Mouse (Mus musculus) retina, postnatal 7 days (tissue): ENCODE data around the gene Cxcl17.
"Not testable (repeated sequence)": the region's sequence is repeated elsewhere in the genome, so short reads cannot be mapped to it uniquely, and the experiment has no call there.

Experiments
- DNase-seq: peaks from one replicate; pipeline ENCODE4 v3.0.0-alpha.2; 2012; ENCODE audit warnings: low read depth, low spot score

Cxcl17 gene

DNA sequence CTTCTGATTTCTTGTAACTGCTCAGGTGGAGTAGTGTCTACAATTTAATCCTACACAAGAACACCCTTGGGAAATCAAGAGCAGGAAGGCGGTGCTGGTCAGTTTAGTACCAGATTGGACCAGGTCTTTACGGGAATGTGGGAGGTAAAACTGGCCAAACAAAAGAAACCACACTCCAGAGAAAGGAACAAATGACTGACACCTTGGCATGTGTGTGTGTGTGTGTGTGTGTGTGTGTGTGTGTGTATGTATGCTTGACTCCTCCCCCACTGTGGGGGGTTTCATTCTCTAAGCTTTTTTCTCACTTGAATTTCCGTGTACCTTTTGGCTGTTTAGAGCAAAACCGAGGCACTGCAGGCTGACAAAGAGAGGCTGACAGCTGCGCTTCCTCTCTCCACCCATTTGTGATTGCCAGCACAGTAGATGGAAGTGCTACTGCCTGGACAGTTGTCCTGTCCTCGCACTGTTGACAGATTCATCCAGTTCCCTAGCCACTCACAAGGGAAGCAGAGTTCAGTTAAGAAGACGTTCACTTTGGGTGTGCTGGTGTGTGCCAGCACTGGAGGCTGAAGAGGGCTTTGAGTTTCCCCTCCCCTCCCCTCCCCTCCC, at the start of gene Cxcl17:
TSS of gene Cxcl17 (minus strand) at position 54 of the 609 bp plus-strand sequence.
- DNase-seq, result no peak

DNA sequence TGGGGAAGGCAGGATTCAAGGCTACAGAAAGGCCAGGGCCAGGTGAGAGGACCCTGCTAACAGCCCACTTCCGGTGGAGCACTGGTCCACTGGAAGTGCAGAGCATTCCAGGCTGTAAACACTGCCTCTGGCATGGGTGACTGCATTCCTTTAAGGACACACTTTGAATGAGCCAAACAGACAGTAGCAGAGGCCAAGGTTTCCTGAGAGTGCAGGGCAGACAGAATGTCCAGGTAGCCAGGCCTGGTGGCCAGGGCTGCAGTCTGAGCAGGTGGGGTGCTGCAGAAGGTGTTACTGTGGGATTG, 49.3 kb upstream of the Cxcl17 start:
- not testable (repeated sequence) for DNase-seq

DNA sequence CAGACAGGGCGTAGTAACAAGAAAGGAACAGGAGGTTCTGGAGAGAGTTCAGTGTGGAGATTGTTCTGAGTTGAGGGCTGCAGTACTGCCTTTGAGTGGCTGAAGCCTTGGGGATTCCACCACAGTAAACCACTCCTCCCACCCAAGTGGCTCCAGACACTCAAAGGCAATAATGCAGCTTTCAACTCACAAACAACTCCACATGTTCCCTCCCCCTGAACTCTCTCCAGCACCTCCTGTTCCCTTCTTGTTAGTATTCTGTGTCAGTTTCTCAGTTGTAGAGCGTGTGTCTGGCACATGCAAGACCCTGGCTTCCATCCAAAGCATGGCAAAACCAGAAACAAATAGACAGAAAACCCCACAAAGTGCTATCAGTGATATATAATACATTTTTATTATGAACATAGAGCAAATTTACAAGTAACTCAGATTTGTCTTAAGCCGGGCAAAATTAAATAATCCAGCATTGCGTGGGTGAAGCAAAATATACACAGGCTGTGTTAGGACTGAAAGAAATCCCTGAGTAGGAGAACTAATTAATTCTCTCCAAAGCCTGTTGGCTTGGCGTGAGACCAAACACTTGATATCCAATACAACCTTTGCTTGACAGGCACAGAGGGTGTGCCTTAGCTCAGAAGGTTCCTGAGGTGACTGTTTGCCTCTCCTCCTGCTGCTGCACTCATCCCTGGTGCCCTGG, 48.8 kb upstream of the Cxcl17 start:
- not testable (repeated sequence) for DNase-seq

DNA sequence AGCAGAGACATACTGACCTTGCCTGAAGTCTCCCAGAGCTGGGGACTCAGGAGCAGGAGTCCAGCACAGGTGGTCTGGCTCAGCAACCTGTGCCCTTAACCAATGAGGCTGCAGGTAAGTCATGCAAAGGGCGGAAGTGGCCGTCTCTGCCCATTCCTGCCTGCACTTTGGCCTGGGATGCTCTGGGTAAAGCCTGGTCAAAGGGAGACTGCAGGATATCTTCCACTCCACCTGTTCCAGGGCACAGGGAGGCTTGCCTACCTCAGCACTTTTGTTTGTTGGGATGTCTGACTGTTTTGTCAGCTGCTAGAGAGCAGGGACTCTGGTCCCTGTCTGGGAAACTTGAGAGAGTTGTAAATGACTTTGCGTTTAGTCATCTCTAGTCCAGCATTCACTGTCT, 39.4 kb upstream of the Cxcl17 start:
- no peak for DNase-seq

DNA sequence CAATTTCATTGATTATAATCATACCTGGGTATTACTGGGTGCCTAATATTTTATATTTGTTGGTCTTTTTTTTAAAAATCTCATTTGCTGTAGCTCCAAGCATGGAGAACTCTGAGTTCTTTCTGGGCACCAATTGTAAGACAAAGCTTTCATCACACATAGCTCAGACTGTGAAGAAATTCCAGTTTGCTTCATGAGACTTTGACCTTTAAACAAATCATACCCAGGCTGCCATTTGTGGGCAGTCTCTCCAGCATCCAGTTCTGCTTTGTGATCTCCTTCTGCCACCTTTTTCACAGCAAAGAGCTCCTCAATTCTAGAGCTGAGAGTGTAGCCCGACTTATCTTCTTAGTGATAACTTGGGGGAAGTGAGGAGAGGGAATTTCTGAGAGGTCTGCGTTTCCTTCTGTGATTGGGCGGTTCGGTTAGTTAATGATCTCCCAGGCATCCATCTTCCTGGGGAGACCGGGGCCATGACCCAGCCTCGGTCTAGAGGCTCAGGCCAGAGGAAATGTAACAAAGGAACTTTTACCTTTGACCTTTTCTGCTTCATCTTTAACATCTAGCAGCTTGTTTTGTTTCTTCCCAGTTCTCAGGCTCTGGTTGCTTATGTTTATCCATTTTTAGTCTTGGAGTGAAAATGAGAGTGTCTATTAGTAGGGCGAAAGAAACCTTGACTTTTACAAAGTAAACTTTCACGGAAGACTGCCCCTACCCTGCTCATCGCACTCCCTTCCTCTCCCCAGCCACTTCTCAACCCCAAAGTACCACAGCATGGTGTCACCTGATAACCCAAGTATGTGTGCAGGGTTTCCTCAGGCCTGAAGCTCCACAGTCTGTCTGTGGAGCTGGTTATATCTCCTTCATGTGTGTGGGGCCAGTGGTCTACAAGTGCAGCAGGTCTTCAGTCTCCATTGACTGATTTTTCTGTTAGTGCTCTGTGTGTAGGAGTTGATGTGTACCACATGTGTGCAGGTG, 37.5 kb upstream of the Cxcl17 start:
- DNase-seq, result no peak

DNA sequence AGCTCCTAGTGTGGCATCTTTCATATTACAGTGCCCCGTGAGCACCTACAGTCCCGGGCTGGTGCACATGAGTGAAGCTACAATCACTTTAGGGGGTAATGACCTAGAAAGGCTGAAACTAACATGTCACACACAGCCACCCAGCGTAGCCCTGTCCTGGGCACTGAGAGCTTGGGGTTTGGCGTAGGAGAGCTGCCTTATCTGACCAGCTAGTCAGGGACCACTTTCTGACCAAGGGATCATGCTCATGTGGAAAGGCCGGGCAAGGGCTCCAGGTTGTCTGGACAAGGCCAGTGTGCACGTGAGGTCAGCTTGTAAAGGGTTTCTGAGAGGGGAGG, 28.1 kb upstream of the Cxcl17 start:
- no peak for DNase-seq

DNA sequence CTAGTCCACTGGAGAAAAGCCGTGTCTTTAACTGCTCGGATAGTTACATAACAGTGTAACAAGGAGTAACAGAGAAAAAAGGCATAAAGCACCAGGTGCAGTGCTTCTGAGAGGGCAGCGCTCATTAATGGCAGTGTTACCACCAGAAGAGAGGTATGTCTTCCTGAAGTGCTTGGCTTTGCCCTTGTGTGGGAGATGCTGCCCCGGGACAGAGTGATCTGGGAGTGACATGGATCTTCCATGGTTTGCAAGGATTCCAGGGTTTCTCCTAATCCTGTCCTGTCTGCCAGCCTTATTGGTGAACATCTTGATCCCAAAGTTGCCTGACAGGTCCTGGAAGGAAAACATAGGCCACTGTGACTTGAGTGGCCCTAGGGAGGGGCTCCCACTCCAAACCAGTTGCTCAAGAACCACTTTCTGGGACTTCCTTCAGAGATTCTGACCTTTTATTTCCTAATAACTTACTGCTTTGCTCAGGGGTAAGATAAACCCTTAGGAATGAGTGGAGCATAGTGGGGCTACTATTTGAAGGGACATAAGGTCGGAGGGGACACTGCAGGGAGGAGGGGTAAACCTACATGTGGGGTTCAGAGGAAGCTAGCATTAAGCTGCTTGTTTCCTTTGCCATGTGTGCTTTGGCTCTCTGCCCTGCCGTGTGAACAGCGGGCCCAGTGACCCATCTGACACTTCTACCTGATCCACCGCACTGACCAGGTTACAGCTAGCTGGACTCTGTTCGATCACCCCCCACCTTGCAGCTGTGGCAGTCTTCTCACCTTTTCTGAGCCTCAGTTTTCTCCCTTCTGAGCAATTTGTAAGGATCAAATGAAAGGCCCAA, 27.5 kb upstream of the Cxcl17 start:
- DNase-seq, result no peak

DNA sequence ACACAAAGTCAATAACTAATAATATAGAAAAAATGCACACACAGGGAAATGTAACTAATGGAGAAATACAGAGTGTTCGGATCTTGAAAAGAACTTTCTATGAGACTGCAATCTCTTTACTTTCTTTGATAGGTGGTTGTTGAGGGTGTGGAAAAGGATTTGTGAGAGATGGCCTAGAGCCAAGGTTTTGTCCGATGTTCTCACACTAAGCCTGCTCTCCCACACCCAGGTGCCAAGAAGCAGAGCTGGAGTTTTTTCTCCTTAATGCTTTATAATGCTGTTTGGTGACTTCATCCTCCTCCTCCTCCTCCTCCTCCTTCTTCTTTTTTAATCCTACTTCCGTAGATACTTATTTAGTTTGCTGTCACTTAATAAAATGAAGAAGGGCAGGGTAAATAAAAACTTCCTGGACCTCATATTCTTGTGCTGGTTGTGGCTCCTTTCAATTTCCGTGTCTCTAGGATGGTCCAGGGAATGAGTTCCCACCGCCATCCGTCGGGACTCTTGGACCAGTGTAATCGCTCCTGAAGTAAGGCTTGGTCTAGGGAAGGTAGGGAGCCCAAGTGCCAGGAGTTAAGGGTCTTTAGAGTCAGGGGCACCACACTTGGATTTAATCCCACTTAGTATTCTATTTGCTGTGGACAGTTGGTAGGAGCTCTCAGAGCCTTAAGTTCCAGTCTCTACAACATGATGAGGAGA, 26.6 kb upstream of the Cxcl17 start:
- DNase-seq, result no peak

DNA sequence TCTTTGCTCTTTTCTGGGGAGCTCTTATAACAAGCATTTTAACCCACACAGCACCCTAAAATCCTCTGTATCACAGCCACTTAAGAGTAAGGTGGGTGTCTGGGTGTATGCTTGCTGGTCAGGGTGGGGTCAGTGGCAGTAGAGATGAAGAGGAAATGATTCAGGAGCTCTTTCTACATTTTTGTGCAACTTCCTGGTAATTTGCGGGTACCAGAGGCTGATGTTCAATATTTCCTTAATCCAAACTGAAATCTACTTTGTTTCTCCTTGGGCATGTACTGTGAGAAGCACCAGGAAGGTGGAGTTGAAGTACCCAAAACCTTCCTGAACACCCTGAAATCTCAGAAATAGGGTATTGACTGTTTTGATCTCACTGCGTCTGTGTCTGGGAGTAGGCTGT, 24.0 kb upstream of the Cxcl17 start:
- DNase-seq, result no peak

DNA sequence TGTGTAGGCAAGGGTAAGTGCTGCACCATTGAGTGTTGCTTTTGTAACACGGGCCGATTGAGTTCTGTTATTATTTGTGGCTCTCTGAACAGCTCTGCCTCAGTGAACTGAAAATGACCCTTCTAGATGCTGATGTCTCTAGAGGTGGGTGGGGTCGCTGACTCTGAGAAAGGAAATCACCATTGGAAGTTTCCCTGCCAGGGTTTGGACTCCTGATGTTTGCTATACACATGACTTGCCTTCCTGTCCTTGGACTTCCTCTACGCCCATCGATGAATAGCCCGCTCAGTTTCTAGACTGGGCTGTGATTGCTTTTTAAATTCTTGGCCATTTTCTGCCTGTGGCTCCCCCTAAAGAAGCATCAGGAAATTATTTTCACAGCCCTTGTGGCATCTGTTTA, 23.5 kb upstream of the Cxcl17 start:
- no peak for DNase-seq

DNA sequence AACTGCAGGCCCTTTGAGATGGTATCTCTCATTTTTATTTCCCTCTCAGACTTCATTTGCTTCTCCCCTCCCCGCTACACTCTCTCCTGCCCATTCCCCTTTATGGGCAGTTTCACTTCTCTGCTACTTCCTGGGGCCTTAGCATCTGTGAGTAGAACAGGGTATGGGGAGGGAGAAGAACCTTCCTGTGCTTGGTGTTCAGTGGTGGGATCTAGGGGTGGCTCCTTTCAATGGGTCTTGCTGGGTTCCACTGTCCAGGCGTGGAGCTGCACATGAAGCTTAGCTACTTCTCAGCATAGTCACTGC, 22.8 kb upstream of the Cxcl17 start:
- no peak for DNase-seq

DNA sequence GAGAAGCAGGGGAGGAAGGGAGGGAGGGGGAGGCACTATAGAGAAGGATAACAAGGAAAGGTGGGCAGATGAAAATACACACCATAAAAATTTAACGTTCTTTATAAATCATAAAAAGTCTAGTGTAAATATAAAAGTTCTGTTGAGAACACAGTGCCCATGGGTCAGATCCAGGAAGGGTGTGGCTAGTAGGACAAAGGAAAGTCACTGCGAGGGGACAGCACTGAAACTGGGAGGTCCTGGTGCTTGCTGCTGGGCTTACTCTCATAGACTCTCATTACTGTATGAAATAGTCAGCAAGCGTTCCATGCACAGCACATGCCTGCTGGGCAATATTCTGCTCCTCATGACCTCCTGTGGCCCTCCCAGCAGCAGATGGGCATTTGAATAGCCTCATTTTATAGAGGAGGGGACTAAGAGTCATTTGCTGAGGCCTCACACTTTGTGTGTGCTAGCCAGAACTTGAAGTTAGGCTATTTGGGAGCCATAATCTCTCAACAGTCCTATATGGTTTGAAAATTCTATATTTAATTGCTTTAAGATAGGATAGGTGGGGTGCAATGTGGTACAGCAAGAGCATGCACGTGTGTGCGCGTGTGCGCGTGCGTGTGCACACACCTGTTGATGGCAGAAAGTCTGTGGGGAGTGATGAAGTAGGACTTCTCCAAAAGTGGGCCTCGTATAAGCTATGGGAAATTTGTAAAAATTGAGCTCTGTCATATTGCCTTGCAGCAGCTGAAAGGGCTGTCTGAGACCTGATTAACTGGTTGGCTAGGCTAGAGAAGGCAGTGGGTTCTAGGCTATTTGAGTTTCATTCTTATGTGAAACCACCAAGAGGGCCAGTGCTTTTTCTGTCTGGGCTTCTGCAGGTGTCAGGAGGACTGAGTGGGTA, 22.2 kb upstream of the Cxcl17 start:
- no peak for DNase-seq

DNA sequence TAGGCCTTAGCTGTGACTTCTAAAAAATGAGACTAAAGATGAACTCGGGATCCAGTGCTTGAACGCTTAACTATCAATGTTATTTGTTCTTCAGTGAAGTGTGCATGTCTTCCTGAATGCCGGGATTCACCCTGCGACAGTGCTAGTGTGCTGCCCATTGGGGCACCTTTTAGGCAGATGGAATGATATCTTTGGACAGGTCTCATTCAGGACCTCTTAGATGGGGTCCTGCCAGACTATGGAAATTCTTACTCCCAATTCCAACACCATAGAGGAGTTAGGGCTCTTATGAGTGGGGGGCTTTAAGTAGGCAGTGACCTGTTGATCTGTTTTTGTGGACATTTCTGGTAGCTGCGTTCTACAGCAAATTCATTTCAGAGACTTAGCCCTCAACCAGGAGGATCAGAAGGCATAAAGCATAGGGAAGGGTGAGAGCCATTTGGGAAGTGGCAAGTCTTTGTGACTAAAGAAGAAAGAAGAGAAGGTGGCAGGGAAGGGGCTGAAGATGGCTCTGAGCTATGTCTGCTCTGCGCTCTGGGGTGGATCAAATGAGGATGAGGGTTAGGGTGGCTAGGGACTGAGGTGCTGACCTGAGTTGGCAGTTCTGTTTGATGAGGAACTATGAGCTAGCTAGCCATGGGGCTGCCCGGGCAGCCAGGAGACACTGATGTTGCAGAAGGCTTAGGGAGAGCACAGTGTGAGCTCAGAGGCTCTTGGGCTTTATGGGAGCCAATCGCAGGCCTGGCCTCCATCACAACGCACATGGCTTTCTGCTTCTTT, 21.3 kb upstream of the Cxcl17 start:
- no peak for DNase-seq

DNA sequence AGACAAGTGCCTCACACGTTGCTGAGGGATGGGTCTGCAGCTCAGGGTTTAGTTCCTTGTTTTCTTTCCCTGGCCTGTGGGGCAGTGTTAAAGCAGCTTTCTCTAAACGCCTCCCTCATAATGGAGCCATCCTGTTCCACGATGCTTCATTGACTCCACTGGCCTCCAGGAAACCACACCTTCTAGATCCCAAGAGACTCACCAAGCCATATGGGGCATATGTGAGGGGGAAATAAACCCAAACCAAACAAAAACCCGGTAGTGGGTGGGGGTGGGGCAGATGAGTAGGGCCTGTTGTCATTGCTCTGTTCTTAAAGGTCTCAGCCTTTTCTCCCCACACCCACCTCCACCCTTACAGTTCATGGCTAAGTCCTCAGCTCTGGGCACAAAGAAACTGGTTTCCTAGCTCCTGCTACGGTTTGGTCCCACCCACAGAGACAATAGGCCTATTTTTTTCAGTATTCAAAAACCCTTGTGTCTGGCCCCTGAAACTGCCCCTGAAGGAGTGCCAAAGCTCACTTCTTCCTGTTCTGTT, 20.4 kb upstream of the Cxcl17 start:
- no peak for DNase-seq

DNA sequence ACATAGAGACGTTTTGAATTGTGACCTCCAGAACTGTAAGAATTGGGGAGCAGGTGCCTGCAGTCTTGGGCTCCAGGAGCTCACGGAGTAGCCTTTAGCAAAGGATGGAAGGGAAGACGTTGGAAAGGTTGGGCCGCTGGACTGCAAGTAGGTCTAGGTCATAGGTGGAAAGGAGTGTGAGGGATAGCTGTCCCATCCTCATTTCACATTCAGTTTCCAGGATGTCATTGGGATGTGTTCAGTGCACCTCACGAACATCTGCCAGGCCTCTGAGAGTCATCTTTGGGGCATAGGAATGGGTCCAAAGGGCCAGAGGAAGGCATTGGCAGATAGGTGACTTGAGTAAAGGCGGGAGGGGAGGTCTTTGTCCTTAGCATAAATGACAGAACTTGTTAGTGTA, 19.7 kb upstream of the Cxcl17 start:
- DNase-seq, result no peak

DNA sequence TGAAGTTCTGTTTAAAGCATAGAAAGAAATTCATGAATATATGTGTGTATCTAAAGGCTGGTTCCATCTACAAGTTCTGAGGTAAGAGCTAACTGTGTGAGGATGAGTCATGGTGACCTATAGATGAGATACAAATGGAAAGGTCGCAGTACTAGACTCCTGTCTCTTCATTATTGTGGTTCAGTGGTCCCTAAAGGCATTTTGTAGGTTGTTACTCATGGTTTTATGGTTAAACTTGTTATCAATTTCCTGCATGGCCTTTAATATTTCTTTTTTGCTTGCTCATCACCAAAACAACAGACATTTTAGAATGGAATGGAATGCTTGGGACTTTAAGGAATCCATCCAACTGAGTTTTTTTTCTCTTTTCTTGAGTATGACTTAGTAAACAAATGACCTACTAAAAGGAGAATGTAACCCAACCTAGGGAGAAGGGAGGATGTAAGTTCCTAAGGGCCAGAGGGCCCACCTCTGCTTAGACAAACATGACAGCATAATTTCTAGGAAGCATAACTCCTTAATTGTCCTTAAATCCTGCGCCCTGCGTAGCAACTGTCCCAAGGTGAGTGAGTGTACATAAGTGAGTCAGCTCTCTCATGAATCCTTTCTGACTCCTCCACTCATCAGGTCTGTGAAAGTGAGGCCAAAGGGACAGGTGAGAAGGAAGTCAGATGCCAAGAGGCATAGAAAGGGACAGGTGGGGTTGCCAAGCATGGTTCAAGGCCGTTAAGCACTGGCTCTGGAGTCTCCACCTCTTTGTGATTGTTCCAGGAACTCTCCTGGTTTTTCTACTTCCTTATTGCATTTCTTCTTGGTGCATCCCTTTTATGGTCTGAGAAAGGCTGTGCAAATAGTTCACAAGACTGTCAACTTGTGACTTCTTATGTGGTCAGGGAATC, 17.4 kb upstream of the Cxcl17 start:
- no peak for DNase-seq

DNA sequence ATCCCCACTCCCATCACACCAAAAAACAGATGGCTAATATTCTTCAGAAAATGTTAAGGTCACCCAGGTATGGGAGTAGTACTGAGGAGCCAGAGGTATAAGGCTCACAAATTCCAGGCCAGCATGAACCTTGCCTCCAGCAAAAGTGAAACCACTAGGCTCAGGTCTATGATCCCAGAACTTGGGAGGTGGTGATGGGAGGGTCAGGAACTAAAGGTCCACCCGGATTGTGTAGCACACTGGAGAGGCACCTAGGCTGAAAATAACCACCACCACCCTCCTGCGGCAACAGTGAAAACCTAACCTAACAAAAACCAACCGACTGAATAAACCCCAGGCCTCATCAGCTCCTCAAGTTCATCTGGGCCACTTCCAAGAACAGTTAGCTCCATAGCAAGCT, 15.6 kb upstream of the Cxcl17 start:
- DNase-seq, result no peak

DNA sequence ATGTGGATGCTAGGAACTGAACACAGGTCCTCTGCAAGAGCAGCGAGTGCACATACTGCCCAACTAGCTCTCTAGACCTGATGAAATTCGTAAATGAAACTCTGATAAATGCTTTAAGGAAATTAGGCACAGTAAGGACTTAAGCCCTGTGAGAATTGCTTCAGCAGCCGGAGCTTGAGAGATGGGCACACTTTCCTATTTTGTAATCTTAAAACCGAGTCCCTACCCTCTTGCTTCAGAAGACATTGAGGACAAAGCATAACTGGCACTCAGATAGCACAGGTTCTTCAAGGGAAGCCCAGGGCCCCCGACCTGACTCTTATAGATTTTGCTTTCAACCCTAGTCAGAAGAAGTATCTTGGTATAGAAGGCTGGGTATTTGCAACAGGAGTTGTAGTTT, 14.5 kb upstream of the Cxcl17 start:
- no peak for DNase-seq
